Mouse (Mus musculus) liver, embryonic 13.5 days (tissue): ENCODE measurements around the gene Kdelc2. TPM values are rescaled to one million over a fixed set of nuclear protein-coding genes. Genes with fewer than 3 reads are reported as not detected.
A peak's percentile ranks its signal among the peaks of the same experiment; 100 is the strongest.

Experiments
- ATAC-seq: fragments of 200-750 bp; cut with Nextera tagmentation; 2 replicates; pipeline ENCODE4 v1.8.0; 2017; ENCODE audit warnings: low read depth, mild to moderate bottlenecking, moderate number of reproducible peaks, moderate library complexity
- DNase-seq: peaks from one replicate; pipeline ENCODE4 v3.0.0; 2022
- H3K27ac ChIP-seq: fragments of 300-500 bp; sonication (generic); 2 replicates; pipeline ENCODE4 v1.5.1; 2015; ENCODE audit warnings: moderate library complexity, mild to moderate bottlenecking, inconsistent platforms
- H3K27me3 ChIP-seq: fragments of 300-500 bp; sonication (generic); 2 replicates; pipeline ENCODE4 v1.6.1; 2015; ENCODE audit warnings: mild to moderate bottlenecking, inconsistent platforms
- H3K36me3 ChIP-seq: fragments of 300-500 bp; sonication (generic); 2 replicates; pipeline ENCODE4 v1.6.1; 2015; ENCODE audit warnings: mild to moderate bottlenecking, inconsistent platforms
- H3K4me1 ChIP-seq: fragments of 300-500 bp; sonication (generic); replicated peaks from 2 replicates; pipeline ENCODE4 v1.6.1; 2015; ENCODE audit warnings: inconsistent platforms
- H3K4me2 ChIP-seq: fragments of 300-500 bp; sonication (generic); 2 replicates; pipeline ENCODE4 v1.6.1; 2015; ENCODE audit warnings: inconsistent platforms, mild to moderate bottlenecking, moderate library complexity
- H3K4me3 ChIP-seq: fragments of 300-500 bp; sonication (generic); replicated peaks from 2 replicates; pipeline ENCODE4 v1.5.1; 2015; ENCODE audit warnings: mild to moderate bottlenecking, inconsistent platforms
- H3K9ac ChIP-seq: fragments of 300-500 bp; sonication (generic); 2 replicates; pipeline ENCODE4 v1.6.1; 2015; ENCODE audit warnings: mild to moderate bottlenecking, inconsistent platforms
- H3K9me3 ChIP-seq: fragments of 300-500 bp; sonication (generic); replicated peaks from 2 replicates; pipeline ENCODE4 v1.6.1; 2016; ENCODE audit warnings: inconsistent platforms
- WGBS: fragments of 180-500 bp; shearing (Covaris S2); methylation state at CpG from one replicate; pipeline ENCODE4 v1.1.7; 2015; ENCODE audit not compliant: insufficient replicate concordance; 5-methylcytosine and 5-hydroxymethylcytosine counted together
- polyA plus RNA-seq: library from polyadenylated mRNA; unstranded; fragments of >200 nt; fragmentation: Nextera tagmentation; extraction: Ambion mirVana; gene quantifications from 2 replicates; pipeline ENCODE4 v1.2.1, GENCODE M21; 2015

Kdelc2 gene
- polyA plus RNA-seq, 1 experiment from 2014 or later = 5.3 TPM

DNA sequence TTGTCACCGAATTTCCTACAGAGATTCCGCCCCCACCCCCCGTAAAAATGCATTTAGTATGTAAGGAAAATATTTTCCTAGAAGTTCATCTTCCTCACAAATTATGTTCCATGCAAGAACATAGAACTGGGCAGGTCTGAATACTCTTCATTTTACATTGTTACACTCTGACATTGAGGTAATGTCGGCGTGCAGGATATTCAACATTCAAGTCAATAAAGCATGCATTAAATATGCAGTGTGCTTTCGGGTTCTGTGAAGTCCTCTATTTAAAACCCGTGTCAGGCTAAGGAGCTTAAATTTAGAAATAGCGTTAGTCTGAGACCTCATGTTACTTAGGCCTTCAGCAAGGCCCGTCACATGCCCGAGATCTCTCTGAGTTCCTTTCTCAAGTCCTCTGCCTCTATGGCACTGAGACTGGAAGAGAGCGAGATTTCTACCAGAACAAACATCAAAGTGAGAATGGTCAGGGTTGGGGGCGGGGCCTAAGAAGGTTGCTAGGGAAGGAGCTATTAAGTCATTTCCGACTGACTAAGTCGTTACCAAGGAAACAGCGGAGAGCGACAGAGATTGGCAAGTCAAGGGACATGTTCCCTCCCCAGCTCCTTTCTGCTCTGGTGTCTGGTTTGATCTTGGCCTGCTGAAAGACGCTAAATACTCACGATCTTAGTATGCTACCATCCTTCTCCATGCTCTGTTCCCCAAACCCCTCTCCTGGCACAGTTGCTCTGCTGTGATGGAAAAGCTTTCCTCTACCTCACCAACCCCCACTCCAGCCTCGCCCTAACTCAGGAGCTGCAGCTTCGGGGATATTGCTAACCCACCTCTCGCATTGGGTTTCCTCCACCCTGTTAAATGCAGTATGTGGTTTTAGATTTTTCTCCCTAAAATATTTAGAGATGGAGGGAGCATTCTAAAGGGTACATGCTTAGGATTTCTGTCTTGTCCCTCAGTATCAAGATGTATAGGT, 21.2 kb downstream of the Kdelc2 start:
- Histone ChIP-seq H3K4me1 (peaks cover 22% of the 10 kb centered on the region), H3K4me3 (peak overlapping the region; percentile 29), H3K9me3 (no peaks in the 10 kb centered on the region), H3K4me2 (peak overlapping the region; percentile 57), H3K27ac (no peak overlapping the region), H3K27me3 (no peaks in the 10 kb centered on the region), H3K9ac (no peak overlapping the region), H3K36me3 (no peaks in the 10 kb centered on the region)
- peak; percentile 53 for DNase-seq
- 27% methylated on average over 21 of the region's 21 CpGs for WGBS
- ATAC-seq = 0 out of 2 replicates have a peak, but pooled peaks have one; percentile 32

DNA sequence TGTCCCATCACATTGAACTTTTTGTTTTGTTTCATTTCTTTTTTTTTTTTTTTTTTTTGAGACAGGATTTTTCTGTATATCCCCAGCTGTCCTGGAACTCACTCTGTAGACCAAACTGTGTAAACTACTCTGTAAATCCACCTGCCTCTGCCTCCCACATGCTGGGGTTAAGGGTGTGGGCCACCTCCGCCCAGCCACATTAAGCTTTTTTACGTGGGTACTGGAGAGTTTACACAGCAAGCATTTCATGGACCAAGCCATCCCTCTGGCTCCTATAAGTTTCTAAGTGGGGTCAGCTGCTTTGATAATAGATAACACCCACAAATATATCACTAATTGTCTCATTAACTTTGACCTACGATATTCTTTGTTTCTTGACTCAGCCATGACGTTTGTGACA, 24.7 kb downstream of the Kdelc2 start:
- ATAC-seq (no peak), DNase-seq (no peak)
- Histone ChIP-seq H3K9me3 (no peaks in the 10 kb centered on the region), H3K27me3 (no peaks in the 10 kb centered on the region), H3K9ac (no peak overlapping the region), H3K4me2 (no peak overlapping the region), H3K27ac (no peak overlapping the region), H3K4me3 (no peak overlapping the region), H3K4me1 (peaks cover 39% of the 10 kb centered on the region), H3K36me3 (no peaks in the 10 kb centered on the region)
- 57% methylated on average over 4 of the region's 4 CpGs for WGBS

DNA sequence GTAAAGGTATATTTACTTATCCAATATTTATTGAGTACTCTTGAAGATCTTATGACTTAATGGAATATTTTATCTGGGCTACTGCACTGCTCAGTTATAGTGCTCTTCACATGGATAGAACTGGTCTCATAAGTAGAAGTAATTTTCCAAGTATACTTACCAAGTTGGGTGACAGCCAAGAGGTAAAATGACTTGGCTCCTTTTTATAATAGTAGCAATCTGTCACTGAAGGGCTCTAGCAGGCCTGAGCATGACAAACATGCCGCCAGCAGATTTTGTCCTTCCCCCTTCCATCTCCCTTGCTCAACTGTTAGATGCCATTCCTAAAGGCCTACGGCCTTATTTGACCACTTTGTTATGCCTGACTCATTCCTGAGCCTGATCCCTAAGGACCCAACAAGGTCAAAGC, 25.1 kb downstream of the Kdelc2 start:
- no peaks in the 10 kb centered on the region for H3K9me3 ChIP-seq
- peaks cover 39% of the 10 kb centered on the region for H3K4me1 ChIP-seq
- ATAC-seq (no peak), DNase-seq (no peak)
- no peaks in the 10 kb centered on the region for H3K27me3 ChIP-seq
- WGBS = 77% methylated on average over 2 of the region's 2 CpGs
- no peaks in the 10 kb centered on the region for H3K36me3 ChIP-seq
- no peak overlapping the region for H3K4me3 ChIP-seq
- H3K4me2 ChIP-seq = peak overlapping the region; percentile 44; the same call in 1 of the 2 replicates
- no peak overlapping the region; the same call in 1 of the 2 replicates for H3K9ac ChIP-seq
- H3K27ac ChIP-seq = peak overlapping the region; percentile 69

DNA sequence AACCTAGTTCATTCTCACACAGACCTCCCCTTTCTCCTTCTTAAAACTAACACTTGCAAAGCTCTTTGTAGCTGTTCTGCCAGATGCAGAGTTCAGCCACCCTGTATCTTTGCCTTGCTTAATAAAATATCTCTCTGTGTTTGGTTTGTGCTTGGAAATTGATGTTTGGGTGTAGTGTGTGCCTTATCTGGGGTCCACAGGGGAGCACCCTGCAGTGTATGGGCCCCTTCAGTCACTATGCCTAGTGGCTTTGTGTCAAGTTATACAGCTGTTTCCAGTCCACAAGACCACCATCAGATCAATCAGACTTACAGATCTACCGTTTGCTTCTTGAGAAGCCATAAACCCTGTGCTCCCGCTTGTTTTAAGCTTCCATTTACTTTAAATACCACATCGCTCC, 25.6 kb downstream of the Kdelc2 start:
- H3K36me3 ChIP-seq = no peaks in the 10 kb centered on the region
- DNase-seq = peak; percentile 41
- peak; percentile 91 for ATAC-seq
- peak overlapping the region; percentile 69 for H3K27ac ChIP-seq
- H3K4me2 ChIP-seq = peak overlapping the region; percentile 44
- no peaks in the 10 kb centered on the region for H3K27me3 ChIP-seq
- H3K4me3 ChIP-seq = no peak overlapping the region
- no peaks in the 10 kb centered on the region for H3K9me3 ChIP-seq
- 44% methylated on average over 3 of the region's 3 CpGs for WGBS
- peaks cover 39% of the 10 kb centered on the region for H3K4me1 ChIP-seq
- H3K9ac ChIP-seq = no peak overlapping the region; the same call in none of the 2 replicates

DNA sequence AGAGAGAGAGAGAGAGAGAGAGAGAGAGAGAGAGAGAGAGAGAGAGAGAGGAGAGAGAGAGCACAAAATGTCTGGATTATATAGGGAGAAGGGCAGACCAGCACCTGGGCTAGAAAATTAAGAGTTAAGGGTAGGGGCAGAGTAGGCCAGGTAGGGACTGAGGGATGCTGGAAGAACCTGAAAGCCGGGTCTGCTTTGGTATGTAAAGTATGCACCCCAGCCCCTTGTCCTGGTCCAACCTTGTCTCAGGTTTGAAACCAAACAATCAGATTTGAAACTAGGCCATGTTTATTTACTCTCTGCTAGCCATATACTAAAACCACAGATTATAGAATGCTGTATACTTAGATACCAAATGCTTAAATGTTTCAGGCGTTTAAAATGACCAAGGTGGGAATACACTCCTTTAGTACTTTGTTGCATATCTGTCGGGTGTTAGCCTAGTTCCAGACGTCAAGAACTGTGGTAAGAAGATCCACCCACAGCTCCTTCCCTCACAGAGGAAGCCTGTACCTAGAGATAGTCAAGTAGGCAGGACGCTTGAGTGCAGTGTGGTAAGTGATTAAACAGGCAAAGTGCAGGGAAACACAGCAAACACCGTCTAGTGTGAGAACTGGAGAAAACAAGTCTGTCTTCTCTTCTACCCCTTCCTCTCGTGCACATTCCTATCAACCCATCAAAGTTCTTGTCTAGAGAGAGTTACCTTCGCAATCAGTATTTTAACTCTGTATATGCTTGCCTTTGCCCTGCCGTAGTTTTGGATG, 38.5 kb downstream of the Kdelc2 start:
- Histone ChIP-seq H3K27ac (peak overlapping the region; percentile 89), H3K27me3 (no peaks in the 10 kb centered on the region), H3K9me3 (no peaks in the 10 kb centered on the region), H3K36me3 (no peaks in the 10 kb centered on the region), H3K4me3 (peak overlapping the region; percentile 33), H3K4me2 (peak overlapping the region; percentile 61), H3K9ac (peak overlapping the region; percentile 52), H3K4me1 (peaks cover 38% of the 10 kb centered on the region)
- ATAC-seq = peak; percentile 100
- DNase-seq = peak; percentile 56
- 8% methylated on average over 9 of the region's 9 CpGs for WGBS

DNA sequence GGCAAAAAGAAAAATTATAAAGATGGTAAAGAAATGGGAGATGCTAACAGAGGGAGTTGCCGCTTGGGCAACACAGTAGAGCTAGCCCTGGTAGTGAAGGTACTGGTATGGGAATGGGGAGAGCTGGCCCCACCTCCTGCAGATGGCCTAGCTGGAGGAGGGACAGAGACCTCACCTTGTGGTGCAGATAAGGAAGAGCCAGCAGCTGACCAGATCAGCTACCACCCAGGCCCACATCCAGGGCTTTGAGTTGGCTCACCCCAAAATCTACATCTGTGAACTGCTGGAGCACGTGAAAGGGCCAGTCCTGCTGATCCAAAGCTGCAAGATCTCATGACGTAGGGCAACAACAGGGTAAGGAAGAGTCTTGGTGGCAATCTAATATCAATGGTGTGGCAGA, 42.9 kb downstream of the Kdelc2 start:
- ATAC-seq = peak; percentile 51; the same call in 1 of the 2 replicates
- H3K9ac ChIP-seq = no peak overlapping the region

DNA sequence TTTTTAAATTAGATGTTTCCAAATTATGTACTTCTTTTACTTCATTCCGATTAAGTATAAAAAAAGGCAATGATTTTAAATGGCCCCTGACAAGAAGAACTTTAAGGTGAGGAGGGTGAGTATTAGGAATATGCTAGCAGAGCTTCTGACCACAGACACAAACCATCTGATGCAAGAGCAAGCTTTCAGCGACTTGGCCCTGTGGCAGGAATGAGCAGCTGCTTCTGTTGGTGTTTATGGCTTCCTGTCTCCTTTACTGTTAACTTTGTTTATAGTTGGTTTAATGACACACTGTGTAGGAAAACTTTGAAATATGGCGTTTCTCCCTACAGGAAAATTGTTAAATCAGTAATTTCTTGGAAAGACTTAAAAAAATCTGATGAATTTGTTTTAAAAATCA, 43.8 kb downstream of the Kdelc2 start:
- Histone ChIP-seq H3K9me3 (no peaks in the 10 kb centered on the region), H3K36me3 (no peaks in the 10 kb centered on the region), H3K27ac (no peak overlapping the region), H3K4me2 (no peak overlapping the region), H3K4me1 (peaks cover 23% of the 10 kb centered on the region), H3K27me3 (no peaks in the 10 kb centered on the region), H3K4me3 (no peak overlapping the region), H3K9ac (no peak overlapping the region)
- 51% methylated on average over 3 of the region's 3 CpGs for WGBS
- ATAC-seq (no peak), DNase-seq (no peak)

More for the DNA sequence above, 42.9 kb downstream of the Kdelc2 start:
- Histone ChIP-seq H3K4me2 (no peak overlapping the region), H3K27ac (no peak overlapping the region), H3K36me3 (no peaks in the 10 kb centered on the region), H3K27me3 (no peaks in the 10 kb centered on the region), H3K4me1 (peaks cover 32% of the 10 kb centered on the region), H3K4me3 (no peak overlapping the region), H3K9me3 (no peaks in the 10 kb centered on the region)
- no peak for DNase-seq
- WGBS = 57% methylated on average over 3 of the region's 3 CpGs

DNA sequence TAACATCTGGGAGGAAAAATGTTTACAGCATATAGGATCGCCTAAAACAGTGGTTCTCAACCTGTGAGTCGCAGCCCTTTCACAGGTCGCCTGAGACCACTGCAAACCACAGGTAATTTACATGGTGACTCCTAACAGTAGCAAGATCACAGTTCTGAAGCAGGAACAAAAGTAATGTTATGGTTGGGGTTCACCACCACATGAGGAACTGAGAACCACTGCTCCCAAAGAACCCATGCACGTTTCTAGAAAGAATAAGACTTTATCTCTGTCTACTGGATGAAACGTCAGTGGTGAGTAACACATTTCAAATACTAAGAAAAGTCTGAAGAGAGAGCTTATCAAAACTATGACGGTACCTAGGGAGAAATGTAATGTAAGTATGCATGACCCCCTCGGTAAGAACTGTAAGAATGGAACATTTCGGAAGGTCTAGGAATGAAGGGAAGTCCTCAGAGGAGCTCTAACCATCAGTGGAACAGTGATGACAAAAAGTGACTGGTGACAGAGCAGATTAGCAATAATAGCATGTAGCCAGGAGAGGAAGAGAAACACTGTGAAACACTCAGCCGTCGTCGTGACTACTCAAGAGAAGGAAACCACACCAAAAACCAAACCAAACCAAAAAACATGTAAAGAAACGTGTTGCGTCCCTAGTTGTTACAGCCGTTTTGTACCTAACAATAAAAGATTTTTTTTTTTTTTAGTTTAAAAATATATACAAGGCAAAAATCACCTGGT, 52.2 kb downstream of the Kdelc2 start:
- no peak overlapping the region for H3K4me2 ChIP-seq
- ATAC-seq = no peak
- H3K4me1 ChIP-seq = no peaks in the 10 kb centered on the region
- 71% methylated on average over 14 of the region's 14 CpGs for WGBS
- no peak overlapping the region for H3K4me3 ChIP-seq
- DNase-seq = no peak
- H3K27ac ChIP-seq = no peak overlapping the region
- no peaks in the 10 kb centered on the region for H3K27me3 ChIP-seq
- no peaks in the 10 kb centered on the region for H3K9me3 ChIP-seq
- no peak overlapping the region for H3K9ac ChIP-seq
- peaks cover 26% of the 10 kb centered on the region for H3K36me3 ChIP-seq

DNA sequence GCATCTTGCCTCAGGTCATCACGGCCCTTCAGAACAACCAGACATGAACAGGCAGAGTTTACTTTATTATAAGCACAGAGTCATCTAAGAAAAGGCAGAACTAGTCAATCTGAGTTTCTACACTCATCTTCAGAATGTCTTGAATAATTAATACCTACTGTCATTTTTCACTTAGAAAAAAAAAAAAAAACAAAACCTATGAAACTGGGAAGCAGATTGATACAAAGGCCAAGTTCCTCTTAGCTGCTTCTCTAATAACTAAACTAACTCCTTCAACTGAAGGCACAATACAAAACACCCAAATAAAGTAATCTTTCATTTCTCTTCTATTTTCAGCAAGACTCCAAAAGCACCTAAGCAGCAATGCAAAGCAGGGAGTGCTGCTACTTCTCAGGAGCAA, 66.8 kb downstream of the Kdelc2 start:
- H3K27me3 ChIP-seq = no peaks in the 10 kb centered on the region
- H3K4me3 ChIP-seq = no peak overlapping the region
- no peak for ATAC-seq
- no peak overlapping the region for H3K4me2 ChIP-seq
- WGBS = 83% methylated on average over 1 of the region's 1 CpGs
- H3K9ac ChIP-seq = no peak overlapping the region
- no peaks in the 10 kb centered on the region for H3K9me3 ChIP-seq
- H3K27ac ChIP-seq = no peak overlapping the region
- H3K4me1 ChIP-seq = no peaks in the 10 kb centered on the region
- no peak for DNase-seq
- H3K36me3 ChIP-seq = peaks cover 26% of the 10 kb centered on the region
